Mouse (Mus musculus): ENCODE measurements around the gene Cope.

- TF ChIP-seq POLR2A (IDR thresholded peaks at IDR 0.05; ENCODE audit: insufficient read length, low read depth) (no peak), E2F4 (IDR thresholded peaks at IDR 0.05; ENCODE audit: insufficient read depth) (no peak), SRF (IDR thresholded peaks at IDR 0.05; ENCODE audit: control insufficient read depth, insufficient read length, low read depth) (no peak)
These were observed 34.6 kb upstream of the Cope start for GRCm38 (mm10) chr8:70267674-70268073.
